Mouse (Mus musculus) stomach, postnatal 0 days (tissue): ENCODE results near the gene Il18bp.
A peak's percentile ranks its signal among the peaks of the same experiment; 100 is the strongest.
"Not testable (repeated sequence)": the region's sequence is repeated elsewhere in the genome, so short reads cannot be mapped to it uniquely, and the experiment has no call there.

Source experiments
- CTCF ChIP-seq: IDR thresholded peaks from 2 replicates; pipeline ENCODE4 v1.5.1; 2016; ENCODE audit warnings: antibody characterized with exemption, low read depth, mild to moderate bottlenecking, moderate library complexity
- EP300 ChIP-seq: optimal IDR thresholded peaks from 2 replicates; pipeline ENCODE3; 2016; ENCODE audit warnings: antibody characterized with exemption

GRCm38 (mm10) chr7:102048524-102048923 lies 30.0 kb upstream of the Il18bp start:
- not testable (repeated sequence) for TF ChIP-seq EP300
- peak; percentile 54 for TF ChIP-seq CTCF
